Mouse (Mus musculus): ENCODE data around the gene Yipf1. TPM values are rescaled to one million over a fixed set of nuclear protein-coding genes. Genes with fewer than 3 reads are reported as not detected.

The Yipf1 gene
- total and polyA plus RNA-seq, 2 experiments from 2014 or later, result 47.6 to 61.5 TPM

DNA sequence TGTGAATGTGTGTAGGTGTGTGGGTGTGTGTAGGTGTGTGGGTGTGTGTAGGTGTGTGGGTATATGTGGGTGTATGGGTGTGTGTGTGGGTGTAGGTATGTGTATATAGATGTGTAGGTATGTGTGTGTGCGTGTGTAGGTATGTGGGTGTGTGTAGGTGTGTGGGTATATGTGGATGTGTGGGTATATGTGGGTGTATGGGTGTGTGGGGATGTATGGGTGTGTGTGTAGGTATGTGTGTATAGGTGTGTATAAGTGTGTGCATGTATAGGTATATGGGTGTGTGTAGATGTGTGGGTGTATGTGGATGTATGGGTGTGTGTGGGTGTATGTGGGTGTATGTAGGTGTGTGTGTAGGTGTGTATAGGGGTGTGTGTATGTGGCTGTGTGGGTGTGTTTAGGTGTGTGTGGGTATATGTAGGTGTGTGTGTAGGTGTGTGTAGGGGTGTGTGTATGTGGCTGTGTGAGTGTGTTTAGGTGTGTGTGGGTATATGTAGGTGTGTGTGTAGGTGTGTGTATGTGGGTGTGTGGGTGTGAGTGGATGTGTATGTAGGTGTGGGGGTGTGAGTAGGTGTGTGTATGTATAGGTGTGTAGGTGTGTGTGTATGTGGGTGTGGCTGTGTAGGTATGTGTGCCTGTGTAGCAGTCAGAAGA, 13.1 kb upstream of the Yipf1 start:
- Histone ChIP-seq H3K36me3 (ENCODE audit: insufficient read depth) (no peaks in the 10 kb centered on the region), H3K4me3 (ENCODE audit: low read depth, low read length) (no peak overlapping the region), H3K4me2 (ENCODE audit: low read depth) (no peak overlapping the region), H3K9me3 (ENCODE audit: low read length) (no peaks in the 10 kb centered on the region), H3K27me3 (ENCODE audit: insufficient read depth, low read length) (no peaks in the 10 kb centered on the region), H3K9ac (no peak overlapping the region), H3K4me1 (ENCODE audit: insufficient read depth) (no peaks in the 10 kb centered on the region), H3K27ac (ENCODE audit: low read depth, low read length) (no peak overlapping the region)
- ATAC-seq (no peak), DNase-seq (no peak)
- no peak for TF ChIP-seq CTCF (IDR thresholded peaks at IDR 0.05; ENCODE audit: low read depth)
- 98% methylated on average over 1 of the region's 1 CpGs for WGBS

- H3K9ac ChIP-seq, result no peak overlapping the region
- no peaks in the 10 kb centered on the region for H3K27me3 ChIP-seq (ENCODE audit: insufficient read depth, low read length)
- no peaks in the 10 kb centered on the region for H3K9me3 ChIP-seq (ENCODE audit: low read length)
- H3K4me2 ChIP-seq (ENCODE audit: low read depth), result no peak overlapping the region
- no peaks in the 10 kb centered on the region for H3K36me3 ChIP-seq (ENCODE audit: insufficient read depth)
- H3K4me3 ChIP-seq (ENCODE audit: low read depth, low read length), result no peak overlapping the region
- DNase-seq, result no peak
- H3K27ac ChIP-seq (ENCODE audit: low read depth, low read length), result no peak overlapping the region
- ATAC-seq, result no peak
- TF ChIP-seq CTCF (IDR thresholded peaks at IDR 0.05; ENCODE audit: low read depth), result no peak
- H3K4me1 ChIP-seq (ENCODE audit: insufficient read depth), result no peaks in the 10 kb centered on the region
- 86% methylated on average over 9 of the region's 9 CpGs for WGBS
Measured at GRCm38 (mm10) chr4:107302221-107302620, 11.9 kb upstream of the Yipf1 start.

GRCm38 (mm10) chr4:107302832-107303231, 11.3 kb upstream of the Yipf1 start:
- ATAC-seq (no peak), DNase-seq (no peak)
- TF ChIP-seq CTCF (IDR thresholded peaks at IDR 0.05; ENCODE audit: low read depth), result no peak
- Histone ChIP-seq H3K4me1 (ENCODE audit: insufficient read depth) (no peaks in the 10 kb centered on the region), H3K4me3 (ENCODE audit: low read depth, low read length) (no peak overlapping the region), H3K9ac (no peak overlapping the region), H3K9me3 (ENCODE audit: low read length) (no peaks in the 10 kb centered on the region), H3K27me3 (ENCODE audit: insufficient read depth, low read length) (no peaks in the 10 kb centered on the region), H3K4me2 (ENCODE audit: low read depth) (no peak overlapping the region), H3K27ac (ENCODE audit: low read depth, low read length) (no peak overlapping the region), H3K36me3 (ENCODE audit: insufficient read depth) (no peaks in the 10 kb centered on the region)
- 86% methylated on average over 4 of the region's 4 CpGs for WGBS

DNA sequence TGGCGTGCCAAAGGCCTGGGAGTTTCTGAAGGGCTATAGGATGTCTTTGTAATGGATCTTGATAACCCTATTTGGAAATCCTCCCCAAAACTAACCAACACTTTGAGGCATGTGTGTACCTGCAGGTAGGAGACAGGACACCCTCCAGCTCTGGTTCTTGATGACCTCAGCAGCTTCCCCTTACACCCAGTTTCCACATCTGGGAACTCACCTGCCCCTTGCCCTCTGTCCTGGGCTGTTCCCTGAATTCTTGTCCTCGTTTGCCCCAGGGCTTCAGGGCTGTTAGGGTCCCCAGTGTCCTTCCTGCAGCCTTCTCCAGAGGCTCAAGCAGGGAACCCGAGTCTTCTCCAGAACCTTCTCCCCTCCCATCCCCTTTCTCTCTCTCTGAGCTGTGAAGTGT, 10.6 kb upstream of the Yipf1 start:
- Histone ChIP-seq H3K27ac (ENCODE audit: low read depth, low read length) (no peak overlapping the region), H3K9me3 (ENCODE audit: low read length) (no peaks in the 10 kb centered on the region), H3K4me3 (ENCODE audit: low read depth, low read length) (no peak overlapping the region), H3K4me2 (ENCODE audit: low read depth) (no peak overlapping the region), H3K4me1 (ENCODE audit: insufficient read depth) (no peaks in the 10 kb centered on the region), H3K27me3 (ENCODE audit: insufficient read depth, low read length) (no peaks in the 10 kb centered on the region), H3K9ac (no peak overlapping the region), H3K36me3 (ENCODE audit: insufficient read depth) (no peaks in the 10 kb centered on the region)
- DNase-seq, result no peak
- WGBS, result 63% methylated on average over 3 of the region's 3 CpGs
- ATAC-seq, result no peak
- TF ChIP-seq CTCF (IDR thresholded peaks at IDR 0.05; ENCODE audit: low read depth), result no peak

DNA sequence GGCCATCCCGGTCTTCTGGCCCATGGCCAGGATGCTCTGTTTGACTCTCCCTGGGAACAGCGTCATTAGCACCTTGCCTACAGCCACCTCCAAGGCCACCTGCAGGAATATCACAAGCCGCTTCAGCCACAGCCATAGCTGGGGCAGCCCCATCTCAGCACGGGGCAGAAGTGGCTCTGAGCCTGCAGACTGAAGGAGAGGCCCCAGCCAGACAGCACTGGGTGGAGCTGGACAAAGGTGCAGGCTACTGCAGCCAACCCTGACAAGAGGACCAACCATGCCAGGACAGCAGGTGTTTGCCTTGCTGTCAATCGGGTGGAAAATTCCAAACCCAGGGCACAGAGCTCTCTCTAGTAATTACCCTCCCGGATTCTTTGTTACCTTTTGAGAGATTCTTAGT, 7.2 kb upstream of the Yipf1 start, which contains the start of gene Dio1:
Dio1 (minus strand) TSS at position 204 of the 400 bp plus-strand sequence.
- H3K4me2 ChIP-seq (ENCODE audit: low read depth), result no peak within 1 kb of the TSS
- 51% methylated on average over 6 of the region's 6 CpGs for WGBS
- no peak within 1 kb of the TSS for H3K4me3 ChIP-seq (ENCODE audit: low read depth, low read length)
- no peak for ATAC-seq
- no peaks in the 10 kb centered on the region for H3K9me3 ChIP-seq (ENCODE audit: low read length)
- H3K27ac ChIP-seq (ENCODE audit: low read depth, low read length), result no peak within 1 kb of the TSS
- no peak within 1 kb of the TSS for H3K9ac ChIP-seq
- no peaks in the 10 kb centered on the region for H3K4me1 ChIP-seq (ENCODE audit: insufficient read depth)
- H3K36me3 ChIP-seq (ENCODE audit: insufficient read depth), result no peaks in the 10 kb centered on the region
- no peak for DNase-seq
- no peak for TF ChIP-seq CTCF (IDR thresholded peaks at IDR 0.05; ENCODE audit: low read depth)
- no peaks in the 10 kb centered on the region for H3K27me3 ChIP-seq (ENCODE audit: insufficient read depth, low read length)

- H3K9me3 ChIP-seq (ENCODE audit: low read length), result no peaks in the 10 kb centered on the region
- no peak overlapping the region for H3K27ac ChIP-seq (ENCODE audit: low read depth, low read length)
- peak overlapping the region; percentile 61 for H3K4me2 ChIP-seq (ENCODE audit: low read depth)
- no peaks in the 10 kb centered on the region for H3K27me3 ChIP-seq (ENCODE audit: insufficient read depth, low read length)
- H3K36me3 ChIP-seq (ENCODE audit: insufficient read depth), result peaks cover 22% of the 10 kb centered on the region
- ATAC-seq (peak; percentile 65), DNase-seq (no peak)
- peak overlapping the region; percentile 65 for H3K4me3 ChIP-seq (ENCODE audit: low read depth, low read length)
- H3K4me1 ChIP-seq (ENCODE audit: insufficient read depth), result peaks cover 12% of the 10 kb centered on the region; the same call in 1 of the 2 replicates
- TF ChIP-seq CTCF (IDR thresholded peaks at IDR 0.05; ENCODE audit: low read depth), result no peak; the same call in 1 of the 2 replicates
- H3K9ac ChIP-seq, result peak overlapping the region; percentile 54
- 6% methylated on average over 7 of the region's 7 CpGs for WGBS
Measured at GRCm38 (mm10) chr4:107314479-107314805, 279 bp downstream of the Yipf1 start.

DNA sequence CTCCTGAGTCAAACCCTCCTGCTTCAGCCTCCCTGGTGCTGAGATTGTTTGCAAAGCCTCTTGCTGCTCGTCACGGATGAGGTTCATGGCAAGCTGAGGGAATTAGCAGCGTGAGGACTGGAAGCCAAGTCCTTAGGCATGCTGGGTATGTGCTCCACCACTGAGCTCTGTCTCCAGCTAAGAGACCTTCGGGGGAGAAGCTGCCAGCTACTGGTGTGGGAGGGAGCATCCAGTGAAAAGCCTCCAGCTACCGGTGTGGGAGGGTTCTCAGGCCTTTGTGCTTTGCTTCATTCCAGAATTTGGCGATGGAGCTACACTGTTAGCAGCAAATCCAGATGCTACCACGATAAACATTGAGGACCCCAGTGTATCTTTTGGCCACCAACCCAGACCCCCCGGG, 4.5 kb downstream of the Yipf1 start:
- Histone ChIP-seq H3K36me3 (ENCODE audit: insufficient read depth) (peaks cover 55% of the 10 kb centered on the region), H3K4me3 (ENCODE audit: low read depth, low read length) (no peak overlapping the region), H3K9ac (no peak overlapping the region), H3K27ac (ENCODE audit: low read depth, low read length) (no peak overlapping the region), H3K4me1 (ENCODE audit: insufficient read depth) (peaks cover 7% of the 10 kb centered on the region; the same call in 1 of the 2 replicates), H3K9me3 (ENCODE audit: low read length) (no peaks in the 10 kb centered on the region), H3K4me2 (ENCODE audit: low read depth) (no peak overlapping the region), H3K27me3 (ENCODE audit: insufficient read depth, low read length) (no peaks in the 10 kb centered on the region)
- ATAC-seq (no peak), DNase-seq (no peak)
- 77% methylated on average over 8 of the region's 8 CpGs for WGBS
- no peak for TF ChIP-seq CTCF (IDR thresholded peaks at IDR 0.05; ENCODE audit: low read depth)
